Mouse (Mus musculus) ES-E14 (cell line): ENCODE data around the gene 1700067P10Rik.

Experiments
- CHD2 ChIP-seq: IDR thresholded peaks from 2 replicates; pipeline ENCODE4 v1.6.1; 2014; ENCODE audit warnings: mild to moderate bottlenecking, low read depth, low read length, inconsistent platforms
- HCFC1 ChIP-seq: IDR thresholded peaks from 2 replicates; pipeline ENCODE4 v1.6.1; 2012; ENCODE audit warnings: low read length, inconsistent platforms, borderline replicate concordance; ENCODE audit not compliant: insufficient read depth
- ZC3H11A ChIP-seq: IDR thresholded peaks from 2 replicates; pipeline ENCODE4 v1.6.1; 2012; ENCODE audit warnings: low read depth, mild to moderate bottlenecking, inconsistent platforms, low read length, borderline replicate concordance

DNA sequence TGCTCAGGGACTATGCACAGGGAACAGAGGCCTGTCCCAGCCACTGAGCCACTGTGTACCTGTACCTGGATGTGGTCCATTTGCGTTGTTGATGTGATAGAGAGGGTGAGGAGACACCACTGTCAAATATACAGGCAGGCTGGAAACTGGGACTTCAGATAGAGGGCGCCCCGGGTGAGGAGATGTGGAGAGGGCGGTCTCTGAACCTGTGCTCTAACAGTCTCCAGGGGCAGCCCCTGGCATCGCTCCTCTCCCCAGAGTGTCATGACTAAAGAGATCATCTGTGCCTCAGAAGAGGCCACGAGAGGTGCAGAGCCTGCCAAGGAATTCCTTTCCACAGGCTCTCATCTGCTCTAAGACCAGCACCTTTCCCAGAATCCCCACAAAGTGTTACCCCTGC, 18.7 kb downstream of the 1700067P10Rik start:
- TF ChIP-seq CHD2 (no peak), ZC3H11A (no peak), HCFC1 (no peak)
